Mouse (Mus musculus) limb, embryonic 13.5 days (tissue): ENCODE data around the gene Fgf14. TPM values are rescaled to one million over a fixed set of nuclear protein-coding genes. Genes with fewer than 3 reads are reported as not detected.
"Not testable (repeated sequence)": the region's sequence is repeated elsewhere in the genome, so short reads cannot be mapped to it uniquely, and the experiment has no call there.

Experiments used
- ATAC-seq: fragments of 200-750 bp; cut with Nextera tagmentation; 2 replicates; pipeline ENCODE4 v1.8.0; 2017; ENCODE audit warnings: low read depth, moderate number of reproducible peaks, moderate TSS enrichment; ENCODE audit not compliant: low FRiP score
- H3K27ac ChIP-seq: fragments of 300-500 bp; sonication (generic); 2 replicates; pipeline ENCODE4 v1.5.1; 2015; ENCODE audit warnings: inconsistent platforms, mild to moderate bottlenecking, moderate library complexity
- H3K27me3 ChIP-seq: fragments of 300-500 bp; sonication (generic); 2 replicates; pipeline ENCODE4 v1.6.1; 2015; ENCODE audit warnings: mild to moderate bottlenecking, inconsistent platforms
- H3K36me3 ChIP-seq: fragments of 300-500 bp; sonication (generic); 2 replicates; pipeline ENCODE4 v1.6.1; 2015; ENCODE audit warnings: inconsistent platforms, mild to moderate bottlenecking, moderate library complexity
- H3K4me1 ChIP-seq: fragments of 300-500 bp; sonication (generic); 2 replicates; pipeline ENCODE4 v1.6.1; 2015; ENCODE audit warnings: inconsistent platforms
- H3K4me2 ChIP-seq: fragments of 300-500 bp; sonication (generic); replicated peaks from 2 replicates; pipeline ENCODE4 v1.6.1; 2015; ENCODE audit warnings: inconsistent platforms, mild to moderate bottlenecking, moderate library complexity
- H3K4me3 ChIP-seq: fragments of 300-500 bp; sonication (generic); 2 replicates; pipeline ENCODE4 v1.5.1; 2015; ENCODE audit warnings: moderate library complexity, mild to moderate bottlenecking, inconsistent platforms
- H3K9ac ChIP-seq: fragments of 300-500 bp; sonication (generic); 2 replicates; pipeline ENCODE4 v1.6.1; 2015; ENCODE audit warnings: mild to moderate bottlenecking, inconsistent platforms
- H3K9me3 ChIP-seq: fragments of 300-500 bp; sonication (generic); 2 replicates; pipeline ENCODE4 v1.6.1; 2016; ENCODE audit warnings: inconsistent platforms
- WGBS: fragments of 180-500 bp; shearing (Covaris S2); methylation state at CpG from one replicate; pipeline ENCODE4 v1.1.7; 2015; 5-methylcytosine and 5-hydroxymethylcytosine counted together
- polyA plus RNA-seq: library from polyadenylated mRNA; unstranded; fragments of >200 nt; fragmentation: Nextera tagmentation; extraction: Ambion mirVana; gene quantifications from 2 replicates; pipeline ENCODE4 v1.2.1, GENCODE M21; 2015

Gene Fgf14
- polyA plus RNA-seq, 1 experiment from 2014 or later: 0.81 TPM

- ATAC-seq: no peak
- H3K4me3 ChIP-seq: no peak overlapping the region
- WGBS: 65% methylated on average over 2 of the region's 2 CpGs
Observed at GRCm38 (mm10) chr14:124446096-124446840, 230.7 kb downstream of the Fgf14 start.

GRCm38 (mm10) chr14:124444831-124445230, 232.1 kb downstream of the Fgf14 start:
- H3K4me3 ChIP-seq: no peak overlapping the region
- H3K4me2 ChIP-seq: no peak overlapping the region
- no peak overlapping the region for H3K9ac ChIP-seq
- no peaks in the 10 kb centered on the region for H3K27me3 ChIP-seq
- H3K4me1 ChIP-seq: no peaks in the 10 kb centered on the region
- no peaks in the 10 kb centered on the region for H3K36me3 ChIP-seq
- no peak for ATAC-seq
- H3K27ac ChIP-seq: no peak overlapping the region
- no peaks in the 10 kb centered on the region for H3K9me3 ChIP-seq

More at GRCm38 (mm10) chr14:124446096-124446840, 230.7 kb downstream of the Fgf14 start:
- H3K36me3 ChIP-seq: no peaks in the 10 kb centered on the region
- no peaks in the 10 kb centered on the region for H3K4me1 ChIP-seq
- no peak overlapping the region for H3K9ac ChIP-seq
- no peak overlapping the region for H3K4me2 ChIP-seq
- H3K27me3 ChIP-seq: no peaks in the 10 kb centered on the region
- H3K9me3 ChIP-seq: no peaks in the 10 kb centered on the region
- no peak overlapping the region for H3K27ac ChIP-seq

- H3K27me3 ChIP-seq, H3K27ac ChIP-seq, H3K36me3 ChIP-seq, H3K4me1 ChIP-seq, H3K4me3 ChIP-seq, H3K4me2 ChIP-seq, H3K9ac ChIP-seq, H3K9me3 ChIP-seq, ATAC-seq: not testable (repeated sequence)
- WGBS: 30% methylated on average over 3 of the region's 3 CpGs
Observed at GRCm38 (mm10) chr14:124439298-124439697, 237.6 kb downstream of the Fgf14 start.

GRCm38 (mm10) chr14:124411890-124412289, 265.0 kb downstream of the Fgf14 start:
- Histone ChIP-seq H3K4me1 (no peaks in the 10 kb centered on the region), H3K36me3 (no peaks in the 10 kb centered on the region), H3K4me2 (no peak overlapping the region), H3K27me3 (no peaks in the 10 kb centered on the region), H3K27ac (no peak overlapping the region), H3K4me3 (no peak overlapping the region), H3K9ac (no peak overlapping the region), H3K9me3 (no peaks in the 10 kb centered on the region)
- no peak for ATAC-seq
- WGBS: 72% methylated on average over 2 of the region's 2 CpGs

- Histone ChIP-seq H3K4me1 (no peaks in the 10 kb centered on the region), H3K4me3 (no peak overlapping the region), H3K36me3 (no peaks in the 10 kb centered on the region), H3K27me3 (no peaks in the 10 kb centered on the region), H3K9me3 (no peaks in the 10 kb centered on the region), H3K27ac (no peak overlapping the region), H3K9ac (no peak overlapping the region), H3K4me2 (no peak overlapping the region)
- WGBS: 0% methylated on average over 1 of the region's 1 CpGs
- no peak for ATAC-seq
Observed at GRCm38 (mm10) chr14:124410945-124411344, 266.0 kb downstream of the Fgf14 start.

GRCm38 (mm10) chr14:124328391-124328790, 348.5 kb downstream of the Fgf14 start:
- H3K4me3 ChIP-seq: no peak overlapping the region
- no peaks in the 10 kb centered on the region for H3K9me3 ChIP-seq
- H3K4me2 ChIP-seq: no peak overlapping the region
- no peak overlapping the region for H3K27ac ChIP-seq
- no peaks in the 10 kb centered on the region for H3K4me1 ChIP-seq
- no peaks in the 10 kb centered on the region for H3K27me3 ChIP-seq
- H3K9ac ChIP-seq: no peak overlapping the region
- H3K36me3 ChIP-seq: no peaks in the 10 kb centered on the region
- ATAC-seq: no peak

GRCm38 (mm10) chr14:124319017-124319718, 357.8 kb downstream of the Fgf14 start:
- Histone ChIP-seq H3K27ac (no peak overlapping the region), H3K9ac (no peak overlapping the region), H3K36me3 (no peaks in the 10 kb centered on the region), H3K27me3 (no peaks in the 10 kb centered on the region), H3K9me3 (no peaks in the 10 kb centered on the region), H3K4me3 (no peak overlapping the region), H3K4me2 (no peak overlapping the region), H3K4me1 (no peaks in the 10 kb centered on the region)
- no peak for ATAC-seq
- WGBS: 61% methylated on average over 1 of the region's 1 CpGs

GRCm38 (mm10) chr14:124315513-124315912, 361.4 kb downstream of the Fgf14 start:
- Histone ChIP-seq H3K4me1 (no peaks in the 10 kb centered on the region), H3K4me3 (no peak overlapping the region), H3K27me3 (no peaks in the 10 kb centered on the region), H3K9me3 (no peaks in the 10 kb centered on the region), H3K36me3 (no peaks in the 10 kb centered on the region), H3K9ac (no peak overlapping the region), H3K4me2 (no peak overlapping the region), H3K27ac (no peak overlapping the region)
- 78% methylated on average over 2 of the region's 2 CpGs for WGBS
- ATAC-seq: no peak

GRCm38 (mm10) chr14:124287027-124287426, 389.9 kb downstream of the Fgf14 start:
- Histone ChIP-seq H3K4me1 (no peaks in the 10 kb centered on the region), H3K9ac (no peak overlapping the region), H3K9me3 (no peaks in the 10 kb centered on the region), H3K27ac (no peak overlapping the region), H3K27me3 (no peaks in the 10 kb centered on the region), H3K4me3 (no peak overlapping the region), H3K4me2 (no peak overlapping the region), H3K36me3 (no peaks in the 10 kb centered on the region)
- ATAC-seq: no peak

GRCm38 (mm10) chr14:124278384-124278944, 398.5 kb downstream of the Fgf14 start:
- no peak overlapping the region for H3K27ac ChIP-seq
- no peak for ATAC-seq
- no peaks in the 10 kb centered on the region for H3K36me3 ChIP-seq

GRCm38 (mm10) chr14:124266977-124267376, 409.9 kb downstream of the Fgf14 start:
- no peak for ATAC-seq
- Histone ChIP-seq H3K4me1 (no peaks in the 10 kb centered on the region), H3K36me3 (no peaks in the 10 kb centered on the region), H3K27ac (no peak overlapping the region), H3K27me3 (no peaks in the 10 kb centered on the region), H3K4me2 (no peak overlapping the region), H3K9ac (no peak overlapping the region), H3K9me3 (no peaks in the 10 kb centered on the region), H3K4me3 (no peak overlapping the region)

More at GRCm38 (mm10) chr14:124278384-124278944, 398.5 kb downstream of the Fgf14 start:
- H3K9ac ChIP-seq: no peak overlapping the region
- no peaks in the 10 kb centered on the region for H3K9me3 ChIP-seq
- no peak overlapping the region for H3K4me3 ChIP-seq
- H3K4me1 ChIP-seq: no peaks in the 10 kb centered on the region
- no peak overlapping the region for H3K4me2 ChIP-seq
- no peaks in the 10 kb centered on the region for H3K27me3 ChIP-seq

- Histone ChIP-seq H3K9me3 (no peaks in the 10 kb centered on the region), H3K36me3 (no peaks in the 10 kb centered on the region), H3K9ac (no peak overlapping the region), H3K4me1 (no peaks in the 10 kb centered on the region), H3K4me2 (no peak overlapping the region), H3K27ac (no peak overlapping the region), H3K4me3 (no peak overlapping the region), H3K27me3 (no peaks in the 10 kb centered on the region)
- ATAC-seq: no peak
- WGBS: 45% methylated on average over 2 of the region's 2 CpGs
Observed at GRCm38 (mm10) chr14:124264541-124265059, 412.3 kb downstream of the Fgf14 start.
